Mouse (Mus musculus) midbrain, embryonic 16.5 days (tissue): ENCODE data around the gene Zkscan5. TPM values are rescaled to one million over a fixed set of nuclear protein-coding genes. Genes with fewer than 3 reads are reported as not detected.

ENCODE experiments used
- ATAC-seq: fragments of 200-750 bp; cut with Nextera tagmentation; 2 replicates; pipeline ENCODE4 v1.8.0; 2017; ENCODE audit warnings: moderate TSS enrichment
- H3K27ac ChIP-seq: fragments of 300-500 bp; sonication (generic); 2 replicates; pipeline ENCODE4 v1.5.1; 2014; ENCODE audit warnings: mild to moderate bottlenecking, low read length, mixed read lengths
- H3K27me3 ChIP-seq: fragments of 300-500 bp; sonication (generic); 2 replicates; pipeline ENCODE4 v1.6.1; 2014; ENCODE audit warnings: low read depth, low read length, mixed read lengths; ENCODE audit not compliant: control insufficient read depth, insufficient read depth
- H3K36me3 ChIP-seq: fragments of 300-500 bp; sonication (generic); 2 replicates; pipeline ENCODE4 v1.6.1; 2014; ENCODE audit warnings: mild to moderate bottlenecking, low read length, moderate library complexity, mixed read lengths; ENCODE audit not compliant: control insufficient read depth, insufficient read depth
- H3K4me1 ChIP-seq: fragments of 300-500 bp; sonication (generic); 2 replicates; pipeline ENCODE4 v1.6.1; 2014; ENCODE audit warnings: mild to moderate bottlenecking, low read length, mixed read lengths; ENCODE audit not compliant: control insufficient read depth, insufficient read depth
- H3K4me2 ChIP-seq: fragments of 300-500 bp; sonication (generic); 2 replicates; pipeline ENCODE4 v1.6.1; 2014; ENCODE audit warnings: mild to moderate bottlenecking, low read length, mixed read lengths
- H3K4me3 ChIP-seq: fragments of 300-500 bp; sonication (generic); 2 replicates; pipeline ENCODE4 v1.5.1; 2014; ENCODE audit warnings: low read depth, mild to moderate bottlenecking, low read length, moderate library complexity, mixed read lengths
- H3K9ac ChIP-seq: fragments of 300-500 bp; sonication (generic); 2 replicates; pipeline ENCODE4 v1.6.1; 2014; ENCODE audit warnings: low read depth, low read length, mixed read lengths
- H3K9me3 ChIP-seq: fragments of 300-500 bp; sonication (generic); replicated peaks from 2 replicates; pipeline ENCODE4 v1.6.1; 2014; ENCODE audit warnings: mild to moderate bottlenecking, low read length, mixed read lengths; ENCODE audit not compliant: control insufficient read depth, poor library complexity, severe bottlenecking
- WGBS: fragments of 180-500 bp; shearing (Covaris S2); extraction: QIAGEN DNeasy Blood & Tissue Kit; methylation state at CpG from one replicate; pipeline ENCODE4 v1.1.7; 2014; 5-methylcytosine and 5-hydroxymethylcytosine counted together
- polyA plus RNA-seq: library from polyadenylated mRNA; unstranded; fragments of >200 nt; fragmentation: Nextera tagmentation; extraction: Ambion mirVana; gene quantifications from 2 replicates; pipeline ENCODE4 v1.2.1, GENCODE M21; 2015

The Zkscan5 gene
- polyA plus RNA-seq, 1 experiment from 2014 or later: 14.6 TPM

DNA sequence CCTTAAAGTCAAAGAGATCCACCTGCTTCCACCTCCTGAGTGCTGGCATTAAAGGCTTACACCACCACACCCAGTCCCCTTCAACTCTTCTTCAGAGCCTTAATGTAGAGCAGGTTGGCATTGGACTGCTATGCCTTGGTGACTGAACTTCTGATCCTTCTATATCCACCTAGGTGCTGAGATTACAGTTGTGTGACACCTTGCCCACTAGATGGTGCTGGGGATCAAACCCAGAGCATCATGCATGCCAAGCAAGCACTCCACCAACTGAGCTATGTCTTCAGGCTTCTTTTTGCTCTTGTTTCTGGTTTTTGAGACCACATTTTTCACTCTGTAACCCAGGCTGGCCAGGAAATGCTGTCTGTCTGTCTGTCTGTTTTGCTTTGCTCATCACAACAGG is 30.3 kb downstream of the Zkscan5 start:
- no peak overlapping the region for H3K4me3 ChIP-seq
- H3K9ac ChIP-seq: no peak overlapping the region
- H3K27me3 ChIP-seq: no peaks in the 10 kb centered on the region
- H3K4me2 ChIP-seq: no peak overlapping the region
- H3K9me3 ChIP-seq: no peaks in the 10 kb centered on the region
- no peak for ATAC-seq
- H3K4me1 ChIP-seq: peaks cover 15% of the 10 kb centered on the region
- H3K27ac ChIP-seq: no peak overlapping the region
- peaks cover 20% of the 10 kb centered on the region for H3K36me3 ChIP-seq

DNA sequence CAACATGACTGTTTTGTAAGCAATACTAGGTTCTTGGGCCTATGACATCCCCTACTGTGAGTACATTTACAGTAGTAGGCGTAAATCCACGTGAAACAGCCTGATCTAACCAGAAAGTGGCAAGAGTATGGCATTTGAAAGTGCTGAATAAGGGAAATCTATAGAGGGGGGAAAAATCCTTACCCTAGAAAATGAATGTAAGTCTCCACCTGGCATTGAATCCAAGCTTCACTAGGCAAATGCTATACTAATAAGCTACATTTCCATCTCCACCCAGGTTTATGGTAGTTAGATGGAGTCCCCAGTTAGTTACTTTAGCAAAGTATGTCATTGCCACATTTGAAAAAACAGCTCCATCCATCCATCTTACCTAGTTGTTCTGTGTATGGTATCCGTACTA is 45.2 kb downstream of the Zkscan5 start:
- no peak overlapping the region for H3K9ac ChIP-seq
- no peak for ATAC-seq
- peaks cover 17% of the 10 kb centered on the region; the same call in 1 of the 2 replicates for H3K36me3 ChIP-seq
- no peak overlapping the region for H3K4me2 ChIP-seq
- WGBS: 93% methylated on average over 3 of the region's 3 CpGs
- H3K4me3 ChIP-seq: no peak overlapping the region
- no peaks in the 10 kb centered on the region for H3K27me3 ChIP-seq
- no peaks in the 10 kb centered on the region for H3K9me3 ChIP-seq
- no peak overlapping the region for H3K27ac ChIP-seq
- H3K4me1 ChIP-seq: no peaks in the 10 kb centered on the region

Other genes starting within 250 kb of the Zkscan5 start
- 32.3 and 34.1 TPM in 2 replicates for gene Smurf1, start 238.7 kb upstream of the Zkscan5 start, polyA plus RNA-seq
- not detected in 2 replicates for gene Gm4871, start 171.8 kb upstream of the Zkscan5 start, polyA plus RNA-seq
- not detected in 2 replicates for gene 1700018F24Rik, start 161.6 kb upstream of the Zkscan5 start, polyA plus RNA-seq
- gene Arpc1a, start 120.7 kb upstream of the Zkscan5 start, polyA plus RNA-seq: 277 and 284 TPM in 2 replicates
- gene Kpna7, start 120.5 kb upstream of the Zkscan5 start, polyA plus RNA-seq: not detected in 2 replicates
- gene Arpc1b, start 90.3 kb upstream of the Zkscan5 start, polyA plus RNA-seq: 50.1 and 50.8 TPM in 2 replicates
- gene Pdap1, start 64.3 kb upstream of the Zkscan5 start, polyA plus RNA-seq: 102 and 114 TPM in 2 replicates
- gene Bud31, start 64.2 kb upstream of the Zkscan5 start, polyA plus RNA-seq: 167 and 175 TPM in 2 replicates
- gene Ptcd1, start 37.5 kb upstream of the Zkscan5 start, polyA plus RNA-seq: 23.3 and 25.0 TPM in 2 replicates
- gene Cpsf4, start 37.3 kb upstream of the Zkscan5 start, polyA plus RNA-seq: 52.4 and 52.5 TPM in 2 replicates
- 597 and 600 TPM in 2 replicates for gene Atp5j2, start 12.5 kb upstream of the Zkscan5 start, polyA plus RNA-seq
- 14.9 and 15.1 TPM in 2 replicates for gene Zkscan14, start 2.7 kb upstream of the Zkscan5 start, polyA plus RNA-seq
- 32.9 and 37.8 TPM in 2 replicates for gene Zfp655, start 27.2 kb downstream of the Zkscan5 start, polyA plus RNA-seq
- 0.34 and 0.70 TPM in 2 replicates for gene Zscan25, start 75.9 kb downstream of the Zkscan5 start, polyA plus RNA-seq
- gene Cyp3a57, start 140.7 kb downstream of the Zkscan5 start, polyA plus RNA-seq: not detected in 2 replicates